Mouse (Mus musculus) ES-E14 (cell line): ENCODE results near the gene Tmem132e.

Experiments
- HCFC1 ChIP-seq: IDR thresholded peaks from 2 replicates; pipeline ENCODE4 v1.6.1; 2012; ENCODE audit warnings: low read length, inconsistent platforms, borderline replicate concordance; ENCODE audit not compliant: insufficient read depth
- MAFK ChIP-seq: IDR thresholded peaks from 2 replicates; pipeline ENCODE4 v1.6.1; 2014; ENCODE audit warnings: mild to moderate bottlenecking, low read depth, low read length, inconsistent platforms; ENCODE audit not compliant: insufficient read depth
- ZC3H11A ChIP-seq: IDR thresholded peaks from 2 replicates; pipeline ENCODE4 v1.6.1; 2012; ENCODE audit warnings: low read depth, mild to moderate bottlenecking, inconsistent platforms, low read length, borderline replicate concordance
- ZNF384 ChIP-seq: IDR thresholded peaks from 2 replicates; pipeline ENCODE4 v1.6.1; 2012; ENCODE audit warnings: low read depth, low read length, inconsistent platforms

GRCm38 (mm10) chr11:82370151-82370550 lies 18.5 kb upstream of the Tmem132e start:
- no peak for TF ChIP-seq ZC3H11A
- no peak for TF ChIP-seq MAFK
- TF ChIP-seq HCFC1: no peak
- no peak for TF ChIP-seq ZNF384
